Mouse (Mus musculus) ES-Bruce4 (cell line): ENCODE results near the gene Ptprd.

Experiments used
- CTCF ChIP-seq: IDR thresholded peaks from one replicate; pipeline ENCODE4 v1.8.1; 2011; ENCODE audit warnings: low read depth, low read length
- POLR2A ChIP-seq: IDR thresholded peaks from one replicate; pipeline ENCODE4 v1.8.1; 2011; ENCODE audit warnings: low read length; ENCODE audit not compliant: insufficient read depth

- TF ChIP-seq CTCF: no peak
- TF ChIP-seq POLR2A: no peak
Observed at GRCm38 (mm10) chr4:77655669-77656068, 556.1 kb downstream of the Ptprd start.
